Mouse (Mus musculus) stomach, embryonic 16.5 days (tissue): Measurements from ENCODE around the gene Cd9. TPM values are rescaled to one million over a fixed set of nuclear protein-coding genes. Genes with fewer than 3 reads are reported as not detected.

Experiments used
- ATAC-seq: fragments of 200-750 bp; cut with Nextera tagmentation; 2 replicates; pipeline ENCODE4 v1.8.0; 2017; ENCODE audit warnings: moderate number of reproducible peaks, moderate TSS enrichment; ENCODE audit not compliant: insufficient read depth, low FRiP score
- H3K27ac ChIP-seq: fragments of 300-500 bp; sonication (generic); 2 replicates; pipeline ENCODE4 v1.5.1; 2014; ENCODE audit warnings: low read length
- H3K27me3 ChIP-seq: fragments of 300-500 bp; sonication (generic); 2 replicates; pipeline ENCODE4 v1.6.1; 2014; ENCODE audit warnings: low read length, control low read depth, mixed read lengths; ENCODE audit not compliant: control insufficient read depth, insufficient read depth
- H3K36me3 ChIP-seq: fragments of 300-500 bp; sonication (generic); 2 replicates; pipeline ENCODE4 v1.6.1; 2014; ENCODE audit warnings: low read length; ENCODE audit not compliant: control insufficient read depth, insufficient read depth
- H3K4me1 ChIP-seq: fragments of 300-500 bp; sonication (generic); 2 replicates; pipeline ENCODE4 v1.6.1; 2014; ENCODE audit warnings: low read length, control low read depth, mixed read lengths; ENCODE audit not compliant: control insufficient read depth, insufficient read depth
- H3K4me2 ChIP-seq: fragments of 300-500 bp; sonication (generic); 2 replicates; pipeline ENCODE4 v1.6.1; 2014; ENCODE audit warnings: low read depth, low read length, mixed read lengths
- H3K4me3 ChIP-seq: fragments of 300-500 bp; sonication (generic); replicated peaks from 2 replicates; pipeline ENCODE4 v1.5.1; 2014; ENCODE audit warnings: mild to moderate bottlenecking, low read length
- H3K9ac ChIP-seq: fragments of 300-500 bp; sonication (generic); 2 replicates; pipeline ENCODE4 v1.6.1; 2014; ENCODE audit warnings: low read length
- H3K9me3 ChIP-seq: fragments of 300-500 bp; sonication (generic); replicated peaks from 2 replicates; pipeline ENCODE4 v1.6.1; 2016; ENCODE audit warnings: low read length, control low read depth; ENCODE audit not compliant: control insufficient read depth
- WGBS: fragments of 180-500 bp; shearing (Covaris S2); extraction: QIAGEN DNeasy Blood & Tissue Kit; methylation state at CpG from one replicate; pipeline ENCODE4 v1.1.7; 2014; 5-methylcytosine and 5-hydroxymethylcytosine counted together
- polyA plus RNA-seq: library from polyadenylated mRNA; unstranded; fragments of >200 nt; fragmentation: Nextera tagmentation; extraction: Ambion mirVana; gene quantifications from 2 replicates; pipeline ENCODE4 v1.2.1, GENCODE M21; 2015

Gene Cd9
- polyA plus RNA-seq, 1 experiment from 2014 or later, result 452 TPM

- no peak for ATAC-seq
- no peak overlapping the region for H3K9ac ChIP-seq
- WGBS, result 83% methylated on average over 7 of the region's 7 CpGs
- no peak overlapping the region for H3K4me2 ChIP-seq
- no peaks in the 10 kb centered on the region for H3K4me1 ChIP-seq
- 0 out of 2 replicates have a peak, but pooled peaks cover 6% of the 10 kb centered on the region for H3K36me3 ChIP-seq
- H3K9me3 ChIP-seq, result no peaks in the 10 kb centered on the region
- H3K27me3 ChIP-seq, result no peaks in the 10 kb centered on the region
- H3K27ac ChIP-seq, result no peak overlapping the region
- no peak overlapping the region for H3K4me3 ChIP-seq
Observed at GRCm38 (mm10) chr6:125461325-125461724, 33.3 kb downstream of the Cd9 start.

GRCm38 (mm10) chr6:125460589-125460988 is 34.0 kb downstream of the Cd9 start:
- 79% methylated on average over 11 of the region's 11 CpGs for WGBS
- Histone ChIP-seq H3K4me2 (no peak overlapping the region), H3K27ac (no peak overlapping the region), H3K9me3 (no peaks in the 10 kb centered on the region), H3K4me1 (0 out of 2 replicates have a peak, but pooled peaks cover 4% of the 10 kb centered on the region), H3K4me3 (no peak overlapping the region), H3K9ac (no peak overlapping the region), H3K36me3 (0 out of 2 replicates have a peak, but pooled peaks cover 6% of the 10 kb centered on the region), H3K27me3 (no peaks in the 10 kb centered on the region)
- ATAC-seq, result no peak

GRCm38 (mm10) chr6:125459903-125460302 is 34.7 kb downstream of the Cd9 start:
- Histone ChIP-seq H3K36me3 (0 out of 2 replicates have a peak, but pooled peaks cover 6% of the 10 kb centered on the region), H3K27me3 (no peaks in the 10 kb centered on the region), H3K4me2 (no peak overlapping the region), H3K9ac (no peak overlapping the region), H3K9me3 (no peaks in the 10 kb centered on the region), H3K4me3 (no peak overlapping the region), H3K27ac (no peak overlapping the region), H3K4me1 (0 out of 2 replicates have a peak, but pooled peaks cover 4% of the 10 kb centered on the region)
- 90% methylated on average over 5 of the region's 5 CpGs for WGBS
- ATAC-seq, result no peak

- Histone ChIP-seq H3K4me2 (no peak overlapping the region), H3K27ac (peak overlapping the region; percentile 19; the same call in 1 of the 2 replicates), H3K4me3 (no peak overlapping the region), H3K4me1 (0 out of 2 replicates have a peak, but pooled peaks cover 4% of the 10 kb centered on the region), H3K36me3 (0 out of 2 replicates have a peak, but pooled peaks cover 3% of the 10 kb centered on the region), H3K9ac (no peak overlapping the region), H3K27me3 (no peaks in the 10 kb centered on the region), H3K9me3 (no peaks in the 10 kb centered on the region)
- 30% methylated on average over 12 of the region's 12 CpGs for WGBS
- peak; percentile 48; the same call in 1 of the 2 replicates for ATAC-seq
Observed at GRCm38 (mm10) chr6:125455806-125456520, 38.6 kb downstream of the Cd9 start.

GRCm38 (mm10) chr6:125454731-125455130 is 39.9 kb downstream of the Cd9 start:
- Histone ChIP-seq H3K9ac (no peak overlapping the region), H3K9me3 (no peaks in the 10 kb centered on the region), H3K27ac (no peak overlapping the region), H3K4me2 (no peak overlapping the region), H3K4me3 (no peak overlapping the region), H3K4me1 (0 out of 2 replicates have a peak, but pooled peaks cover 4% of the 10 kb centered on the region), H3K36me3 (0 out of 2 replicates have a peak, but pooled peaks cover 3% of the 10 kb centered on the region), H3K27me3 (no peaks in the 10 kb centered on the region)
- 81% methylated on average over 9 of the region's 9 CpGs for WGBS
- ATAC-seq, result no peak

- H3K27ac ChIP-seq, result no peak overlapping the region
- WGBS, result 57% methylated on average over 5 of the region's 5 CpGs
- H3K4me1 ChIP-seq, result 0 out of 2 replicates have a peak, but pooled peaks cover 4% of the 10 kb centered on the region
- no peaks in the 10 kb centered on the region for H3K27me3 ChIP-seq
- no peak overlapping the region for H3K4me2 ChIP-seq
- H3K4me3 ChIP-seq, result no peak overlapping the region
- ATAC-seq, result no peak
- no peak overlapping the region for H3K9ac ChIP-seq
- no peaks in the 10 kb centered on the region for H3K9me3 ChIP-seq
- H3K36me3 ChIP-seq, result 0 out of 2 replicates have a peak, but pooled peaks cover 3% of the 10 kb centered on the region
Observed at GRCm38 (mm10) chr6:125454299-125454698, 40.3 kb downstream of the Cd9 start.

- Histone ChIP-seq H3K27me3 (no peaks in the 10 kb centered on the region), H3K4me3 (no peak overlapping the region), H3K9ac (no peak overlapping the region), H3K4me1 (peaks cover 5% of the 10 kb centered on the region; the same call in 1 of the 2 replicates), H3K36me3 (no peaks in the 10 kb centered on the region), H3K9me3 (no peaks in the 10 kb centered on the region), H3K27ac (no peak overlapping the region), H3K4me2 (no peak overlapping the region)
- WGBS, result 51% methylated on average over 2 of the region's 2 CpGs
- no peak for ATAC-seq
Observed at GRCm38 (mm10) chr6:125447660-125448059, 46.9 kb downstream of the Cd9 start.

GRCm38 (mm10) chr6:125447205-125447604 is 47.4 kb downstream of the Cd9 start:
- Histone ChIP-seq H3K9ac (no peak overlapping the region), H3K27ac (no peak overlapping the region), H3K27me3 (no peaks in the 10 kb centered on the region), H3K4me2 (no peak overlapping the region), H3K9me3 (no peaks in the 10 kb centered on the region), H3K4me1 (peaks cover 5% of the 10 kb centered on the region; the same call in 1 of the 2 replicates), H3K36me3 (no peaks in the 10 kb centered on the region), H3K4me3 (no peak overlapping the region)
- WGBS, result 66% methylated on average over 4 of the region's 4 CpGs
- peak; percentile 38; the same call in 1 of the 2 replicates for ATAC-seq

GRCm38 (mm10) chr6:125445381-125445780 is 49.2 kb downstream of the Cd9 start:
- Histone ChIP-seq H3K27me3 (no peaks in the 10 kb centered on the region), H3K9ac (no peak overlapping the region), H3K36me3 (no peaks in the 10 kb centered on the region), H3K4me2 (no peak overlapping the region), H3K27ac (no peak overlapping the region), H3K4me1 (peaks cover 5% of the 10 kb centered on the region; the same call in 1 of the 2 replicates), H3K4me3 (no peak overlapping the region), H3K9me3 (no peaks in the 10 kb centered on the region)
- ATAC-seq, result no peak
- 79% methylated on average over 6 of the region's 6 CpGs for WGBS
